Mouse (Mus musculus) small intestine, adult 2 months (tissue): ENCODE measurements around the gene Serpinb6c. TPM values are rescaled to one million over a fixed set of nuclear protein-coding genes. Genes with fewer than 3 reads are reported as not detected.
"Not testable (repeated sequence)": the region's sequence is repeated elsewhere in the genome, so short reads cannot be mapped to it uniquely, and the experiment has no call there.

Experiments
- H3K27ac ChIP-seq: fragments of 200-500 bp; 2 replicates; pipeline ENCODE4 v1.5.1; 2012; ENCODE audit warnings: low read depth, low read length, control low read depth, inconsistent platforms; ENCODE audit not compliant: insufficient read depth
- H3K27me3 ChIP-seq: fragments of 200-500 bp; 2 replicates; pipeline ENCODE4 v1.6.1; 2012; ENCODE audit warnings: mild to moderate bottlenecking, moderate library complexity, low read length, inconsistent platforms; ENCODE audit not compliant: control insufficient read depth, insufficient read depth
- H3K36me3 ChIP-seq: fragments of 200-500 bp; 2 replicates; pipeline ENCODE4 v1.6.1; 2012; ENCODE audit warnings: mild to moderate bottlenecking, low read length, control low read depth, inconsistent platforms; ENCODE audit not compliant: control insufficient read depth, insufficient read depth
- H3K4me1 ChIP-seq: fragments of 200-500 bp; 2 replicates; pipeline ENCODE4 v1.6.1; 2012; ENCODE audit warnings: low read length, inconsistent platforms, mixed read lengths; ENCODE audit not compliant: control insufficient read depth, insufficient read depth, insufficient read length
- H3K4me3 ChIP-seq: fragments of 200-500 bp; 2 replicates; pipeline ENCODE4 v1.5.1; 2012; ENCODE audit warnings: low read depth, mild to moderate bottlenecking, control low read depth, inconsistent platforms, low read length, moderate library complexity
- CTCF ChIP-seq: fragments of 200-500 bp; IDR thresholded peaks from 2 replicates; pipeline ENCODE4 v1.5.1; 2012; ENCODE audit warnings: low read depth, mild to moderate bottlenecking, control low read depth, inconsistent platforms, low read length, moderate library complexity, mixed read lengths; ENCODE audit not compliant: insufficient replicate concordance, insufficient read length; ENCODE audit errors: extremely low read depth
- POLR2A ChIP-seq: fragments of 200-500 bp; IDR thresholded peaks from 2 replicates; pipeline ENCODE4 v1.6.1; 2012; ENCODE audit warnings: low read depth, mild to moderate bottlenecking, control low read depth, inconsistent platforms, low read length, moderate library complexity
- WGBS: fragments of 180-500 bp; shearing (Covaris S2); methylation state at CpG from one replicate; pipeline ENCODE4 v1.1.7; 2018; 5-methylcytosine and 5-hydroxymethylcytosine counted together
- polyA plus RNA-seq: library from polyadenylated mRNA; depleted of rRNA; stranded (reverse); fragments of >200 nt; gene quantifications from 2 replicates; pipeline ENCODE4 v1.2.3, GENCODE M21; 2012; rRNA removed

The Serpinb6c gene
- not detected in 2 replicates for polyA plus RNA-seq

GRCm38 (mm10) chr13:33905176-33905954, at the start of gene Serpinb6c:
Gene Serpinb6c (minus strand): TSS chr13:33905708.
- Histone ChIP-seq H3K27ac (no peak within 1 kb of the TSS), H3K36me3 (no peaks in the 10 kb centered on the region), H3K4me3 (no peak within 1 kb of the TSS), H3K27me3 (no peaks in the 10 kb centered on the region), H3K4me1 (peaks cover 5% of the 10 kb centered on the region; the same call in 1 of the 2 replicates)
- WGBS: 67% methylated on average over 18 of the region's 18 CpGs
- no peak for TF ChIP-seq CTCF
- no peak for TF ChIP-seq POLR2A

GRCm38 (mm10) chr13:33952947-33953346, 47.4 kb upstream of the Serpinb6c start:
- peaks cover 9% of the 10 kb centered on the region for H3K4me1 ChIP-seq

GRCm38 (mm10) chr13:33952075-33952449, 46.6 kb upstream of the Serpinb6c start:
- H3K4me3 ChIP-seq: no peak overlapping the region
- no peak for TF ChIP-seq CTCF
- TF ChIP-seq POLR2A: no peak
- H3K27me3 ChIP-seq: no peaks in the 10 kb centered on the region
- peaks cover 9% of the 10 kb centered on the region for H3K4me1 ChIP-seq
- 30% methylated on average over 1 of the region's 1 CpGs for WGBS
- peak overlapping the region; percentile 88; the same call in 1 of the 2 replicates for H3K27ac ChIP-seq
- H3K36me3 ChIP-seq: no peaks in the 10 kb centered on the region

More at GRCm38 (mm10) chr13:33952947-33953346, 47.4 kb upstream of the Serpinb6c start:
- 81% methylated on average over 2 of the region's 2 CpGs for WGBS
- Histone ChIP-seq H3K27me3 (no peaks in the 10 kb centered on the region), H3K36me3 (no peaks in the 10 kb centered on the region), H3K27ac (no peak overlapping the region), H3K4me3 (no peak overlapping the region)
- TF ChIP-seq POLR2A (no peak), CTCF (no peak)

- no peak overlapping the region for H3K4me3 ChIP-seq
- no peaks in the 10 kb centered on the region for H3K27me3 ChIP-seq
- H3K4me1 ChIP-seq: peaks cover 9% of the 10 kb centered on the region
- H3K27ac ChIP-seq: peak overlapping the region; percentile 88
- H3K36me3 ChIP-seq: no peaks in the 10 kb centered on the region
- WGBS: 91% methylated on average over 4 of the region's 4 CpGs
- TF ChIP-seq CTCF: no peak
- no peak for TF ChIP-seq POLR2A
Observed at GRCm38 (mm10) chr13:33951308-33952074, 46.0 kb upstream of the Serpinb6c start.

GRCm38 (mm10) chr13:33942212-33942779, 36.8 kb upstream of the Serpinb6c start:
- Histone ChIP-seq H3K27ac (no peak overlapping the region), H3K4me1 (no peaks in the 10 kb centered on the region), H3K4me3 (no peak overlapping the region), H3K27me3 (no peaks in the 10 kb centered on the region), H3K36me3 (no peaks in the 10 kb centered on the region)
- WGBS: 50% methylated on average over 4 of the region's 4 CpGs
- no peak for TF ChIP-seq POLR2A
- TF ChIP-seq CTCF: peak; percentile 65; the same call in 1 of the 2 replicates

GRCm38 (mm10) chr13:33941288-33941808, 35.8 kb upstream of the Serpinb6c start:
- peaks cover 4% of the 10 kb centered on the region; the same call in 1 of the 2 replicates for H3K4me1 ChIP-seq
- whole genome bisulfite sequencing: 83% methylated on average over 5 of the region's 5 CpGs
- TF ChIP-seq CTCF (no peak), POLR2A (no peak)

GRCm38 (mm10) chr13:33937587-33937986, 32.1 kb upstream of the Serpinb6c start:
- not testable (repeated sequence) for H3K27me3 ChIP-seq

More at GRCm38 (mm10) chr13:33941288-33941808, 35.8 kb upstream of the Serpinb6c start:
- H3K36me3 ChIP-seq: no peaks in the 10 kb centered on the region
- no peak overlapping the region for H3K4me3 ChIP-seq
- H3K27ac ChIP-seq: no peak overlapping the region
- H3K27me3 ChIP-seq: no peaks in the 10 kb centered on the region

More at GRCm38 (mm10) chr13:33937587-33937986, 32.1 kb upstream of the Serpinb6c start:
- H3K36me3 ChIP-seq, H3K27ac ChIP-seq, H3K4me3 ChIP-seq: not testable (repeated sequence)
- H3K4me1 ChIP-seq: peaks cover 13% of the 10 kb centered on the region
